Mouse (Mus musculus): ENCODE results near the gene Zfyve28.

The Zfyve28 gene

DNA sequence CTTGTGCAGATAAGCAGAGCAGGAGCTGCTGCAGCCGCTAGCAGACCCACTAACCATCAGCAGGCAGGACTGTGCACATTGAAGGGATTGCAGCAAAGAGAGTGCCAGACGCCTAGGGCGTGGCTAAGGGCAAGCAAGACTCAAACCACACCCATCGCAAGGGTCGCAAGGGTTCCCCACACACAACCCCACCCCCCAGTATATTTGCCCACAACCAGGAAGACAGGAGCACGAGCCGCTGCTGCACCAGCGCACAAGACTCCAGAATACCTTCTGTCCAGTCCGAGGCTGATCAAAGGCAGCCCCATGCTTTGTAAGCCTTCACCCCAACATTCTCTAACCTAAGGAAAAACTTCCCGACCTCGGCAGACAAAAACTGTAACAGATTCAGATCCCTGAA is 1.7 kb downstream of the Zfyve28 start:
- CTCF ChIA-PET, result no interaction called here

DNA sequence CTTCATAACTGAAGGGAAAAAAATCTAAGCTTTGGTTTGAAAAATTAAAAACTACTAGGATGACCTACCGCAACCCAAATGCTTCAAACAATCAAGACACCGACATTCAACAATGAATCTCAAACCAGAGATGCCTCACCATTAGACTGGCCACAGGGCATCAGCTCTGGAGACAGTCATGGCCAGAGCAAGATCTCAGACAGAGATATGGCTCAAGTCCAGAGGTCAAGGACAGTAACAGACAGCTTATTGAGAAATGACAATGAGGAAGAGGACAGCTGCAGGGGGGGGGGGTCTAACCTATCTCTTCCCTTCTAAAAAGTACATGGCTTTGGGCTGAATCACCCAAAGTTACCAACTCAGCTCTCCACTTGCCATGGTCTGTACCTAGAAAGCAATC is 3.0 kb downstream of the Zfyve28 start:
- CTCF ChIA-PET, result interaction anchor here (0.6 kb wide), 1 partner anchor 107 kb away, joined by 6 read pairs; no protein-coding TSS in a partner anchor

DNA sequence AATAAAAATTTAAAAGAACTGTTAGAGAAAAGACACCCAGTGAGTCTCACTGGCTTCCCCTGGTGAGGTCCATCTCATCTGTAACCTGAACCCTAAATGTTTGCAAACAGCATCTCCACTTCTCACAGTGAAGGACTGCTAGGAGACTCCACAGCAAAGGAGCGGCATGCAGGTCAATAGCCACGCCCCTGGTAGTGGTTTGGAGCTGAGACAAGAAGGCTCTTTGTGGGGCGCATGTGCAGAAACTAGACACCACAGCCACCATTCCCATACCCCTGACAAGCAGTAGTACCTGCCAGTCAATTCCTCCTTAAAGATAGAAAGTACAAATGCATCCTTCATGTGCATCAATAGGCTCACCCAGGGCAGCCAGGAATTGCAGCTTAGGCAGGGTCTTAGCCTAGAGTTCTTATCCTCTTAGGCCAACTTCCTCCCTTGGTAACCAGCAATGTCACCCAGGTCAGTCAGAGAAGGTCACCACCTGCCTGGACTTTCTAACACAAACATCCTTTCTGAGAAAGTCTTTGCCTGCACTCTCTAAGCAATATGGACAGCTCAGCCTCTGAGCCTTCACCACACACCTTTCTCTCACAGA is 4.0 kb downstream of the Zfyve28 start:
- CTCF ChIA-PET, result no interaction called here

DNA sequence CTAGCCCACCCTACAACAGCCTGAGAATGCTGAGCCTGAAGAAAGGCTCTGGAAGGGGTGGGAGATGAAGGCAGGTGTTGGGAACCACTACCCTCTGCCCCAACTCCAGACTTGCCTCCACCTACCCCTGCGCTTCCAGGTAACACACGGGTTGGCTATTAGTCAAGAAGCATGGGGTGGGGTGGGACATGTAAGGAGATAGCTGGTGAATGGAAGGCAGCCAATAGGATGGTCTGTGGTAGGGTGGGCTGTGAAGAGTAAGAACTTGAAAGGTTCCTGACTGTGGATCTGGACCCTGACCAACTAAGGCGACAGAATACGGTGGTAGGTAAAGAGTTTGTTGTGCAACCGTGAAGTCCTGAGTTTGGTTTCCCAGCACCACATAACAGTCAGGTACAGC is 4.9 kb downstream of the Zfyve28 start:
- CTCF ChIA-PET, result no interaction called here

DNA sequence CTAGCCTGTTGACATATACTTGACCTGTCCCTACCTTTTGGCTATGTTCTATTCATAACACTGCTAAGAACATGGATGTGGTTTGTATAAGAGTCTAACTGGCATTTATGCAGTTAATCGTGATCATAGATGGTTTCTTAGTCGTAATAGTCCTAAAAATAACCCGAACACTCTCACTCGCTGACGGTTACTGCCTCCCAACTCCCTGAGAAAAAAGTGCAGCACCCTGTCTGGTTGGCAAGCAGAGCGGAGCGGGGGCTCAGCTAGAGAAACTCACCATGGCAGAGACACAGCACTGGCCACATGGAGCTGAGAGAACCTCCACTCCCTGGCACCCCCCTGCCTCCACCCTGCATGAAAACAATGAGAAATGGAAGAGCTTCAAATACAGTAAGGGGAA is 7.3 kb downstream of the Zfyve28 start:
- CTCF ChIA-PET, result interaction anchor here (0.5 to 0.8 kb wide), 2 partner anchors 14 kb away, joined by 3 read pairs; no protein-coding TSS in a partner anchor

DNA sequence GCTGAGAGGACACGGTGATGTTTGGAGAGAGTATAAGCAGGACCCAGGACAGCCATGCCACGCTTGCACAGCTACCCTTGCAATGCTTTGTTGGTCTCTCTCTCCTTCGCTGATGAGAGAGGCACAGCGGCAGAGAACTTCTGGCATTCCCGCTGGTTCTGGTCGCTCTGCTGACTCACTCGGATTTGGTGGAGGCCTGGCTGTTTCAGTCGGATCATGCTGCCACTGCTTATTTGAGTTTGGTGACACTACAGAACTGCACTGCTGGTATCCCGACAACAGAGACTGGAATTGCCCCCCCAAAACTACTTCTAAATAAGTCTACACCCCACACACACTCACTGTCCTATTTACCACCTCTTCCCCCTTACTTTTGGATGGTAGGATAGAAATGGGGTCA is 9.0 kb downstream of the Zfyve28 start:
- CTCF ChIA-PET, result interaction anchor here (0.5 kb wide), 1 partner anchor 39 kb away, joined by 3 read pairs; no protein-coding TSS in a partner anchor

DNA sequence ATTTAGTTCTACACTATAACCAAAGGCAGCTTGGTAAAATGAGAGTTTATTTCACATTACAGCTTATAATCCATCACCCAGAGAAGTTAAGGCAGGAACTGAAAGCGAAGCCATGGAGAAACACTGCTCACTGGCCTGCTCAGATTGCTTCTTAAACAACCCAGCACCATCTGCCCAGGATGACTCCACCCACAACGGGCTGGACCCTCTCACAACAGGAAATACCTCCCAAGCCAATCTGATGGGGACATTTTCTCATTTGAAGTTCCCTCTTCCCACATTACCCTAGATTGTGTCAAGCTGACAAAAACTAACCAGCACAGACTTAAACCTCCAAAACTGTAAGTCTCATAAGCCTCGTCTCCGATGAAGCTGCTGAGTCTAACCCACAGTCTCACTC is 10.2 kb downstream of the Zfyve28 start:
- CTCF ChIA-PET, result no interaction called here

DNA sequence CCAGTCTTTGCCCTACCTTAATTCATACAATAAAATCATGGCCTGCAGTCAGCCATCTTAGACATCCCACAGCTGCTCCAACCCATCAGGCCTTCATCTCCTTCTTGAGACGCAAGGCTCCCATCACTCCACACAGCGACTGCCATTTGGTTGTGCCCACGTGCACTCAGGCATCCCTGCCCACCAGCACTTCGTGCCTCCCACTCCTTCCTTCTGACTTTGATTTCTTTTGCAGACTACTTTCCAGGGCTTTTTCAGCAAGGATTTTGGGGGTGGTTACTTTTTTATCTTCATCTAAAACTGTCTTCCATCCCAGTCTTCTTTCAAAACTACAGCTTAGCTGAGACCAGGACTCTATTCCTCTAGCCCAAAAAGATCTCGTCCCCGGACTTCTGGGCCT is 11.5 kb downstream of the Zfyve28 start:
- CTCF ChIA-PET, result no interaction called here

DNA sequence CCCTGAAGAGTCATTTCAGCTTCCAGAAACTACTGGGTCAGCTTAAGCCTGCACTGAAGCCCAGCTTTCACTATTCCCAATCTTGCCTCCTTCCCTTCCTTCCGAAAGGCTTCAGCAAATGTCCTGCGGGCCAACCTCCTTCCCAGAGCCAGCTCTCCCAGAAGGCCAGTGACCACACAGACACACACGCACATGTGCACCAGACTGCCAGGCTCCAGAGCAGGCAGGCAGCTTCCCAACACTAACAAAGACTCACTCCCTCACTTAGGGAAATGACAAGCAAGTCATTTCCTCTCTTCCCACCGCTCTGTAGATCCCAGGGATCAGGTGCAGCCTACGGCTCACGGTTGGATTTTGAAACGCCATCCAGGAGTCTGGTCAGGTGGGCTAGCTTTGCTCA is 12.1 kb downstream of the Zfyve28 start:
- CTCF ChIA-PET, result no interaction called here

DNA sequence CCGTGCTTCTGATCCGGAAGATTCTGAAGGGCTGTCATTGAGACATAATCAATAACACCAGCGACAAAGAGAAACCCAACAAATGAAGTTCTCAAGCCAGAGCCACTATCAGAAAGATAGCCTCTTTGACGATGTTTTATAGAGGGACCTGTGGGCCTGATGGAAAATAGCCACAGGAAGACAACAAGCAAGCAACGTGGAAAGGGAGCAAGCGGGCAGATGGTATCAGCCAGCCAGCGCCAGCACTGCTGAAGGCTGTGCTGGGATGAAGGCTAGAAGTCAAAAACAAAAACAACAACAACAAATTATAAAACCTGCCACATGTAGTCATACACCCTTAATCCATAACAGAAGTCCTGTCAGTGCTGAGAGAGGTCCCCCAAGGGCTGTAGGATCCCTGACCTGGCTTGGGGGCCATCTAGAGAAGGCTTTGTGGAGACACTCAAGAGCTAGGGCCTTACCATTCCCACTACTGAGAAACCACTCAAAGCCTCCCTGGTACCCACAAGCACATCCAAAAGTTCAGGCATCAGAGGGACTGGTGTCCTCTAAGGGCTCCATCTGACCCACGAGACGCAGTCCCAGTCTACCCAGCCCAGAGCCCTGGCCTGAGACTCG is 13.5 kb downstream of the Zfyve28 start:
- CTCF ChIA-PET, result no interaction called here

GRCm38 (mm10) chr5:34274268-34274667 is 14.0 kb downstream of the Zfyve28 start:
- CTCF ChIA-PET, result no interaction called here

DNA sequence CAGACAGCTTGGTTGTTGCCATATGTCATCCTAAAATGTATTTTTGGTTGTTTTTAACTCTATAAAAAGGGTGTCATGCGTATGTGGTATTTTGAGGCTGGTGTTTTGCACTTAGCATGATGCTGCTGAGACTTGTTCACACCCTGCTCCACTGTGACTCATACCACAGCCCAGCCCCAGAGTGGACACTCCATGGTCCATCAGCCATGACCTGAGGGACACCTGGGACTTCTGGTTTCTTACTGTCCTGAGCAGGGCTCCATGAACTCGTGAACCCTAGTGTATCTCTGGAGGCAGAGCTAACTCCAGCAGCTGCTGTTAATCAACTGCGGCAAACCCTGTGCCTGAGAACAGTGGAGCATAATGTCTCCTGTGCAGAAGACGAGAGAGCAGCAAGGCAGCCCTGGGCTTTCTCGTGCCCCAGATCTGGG is 15.0 kb downstream of the Zfyve28 start:
- CTCF ChIA-PET, result no interaction called here

DNA sequence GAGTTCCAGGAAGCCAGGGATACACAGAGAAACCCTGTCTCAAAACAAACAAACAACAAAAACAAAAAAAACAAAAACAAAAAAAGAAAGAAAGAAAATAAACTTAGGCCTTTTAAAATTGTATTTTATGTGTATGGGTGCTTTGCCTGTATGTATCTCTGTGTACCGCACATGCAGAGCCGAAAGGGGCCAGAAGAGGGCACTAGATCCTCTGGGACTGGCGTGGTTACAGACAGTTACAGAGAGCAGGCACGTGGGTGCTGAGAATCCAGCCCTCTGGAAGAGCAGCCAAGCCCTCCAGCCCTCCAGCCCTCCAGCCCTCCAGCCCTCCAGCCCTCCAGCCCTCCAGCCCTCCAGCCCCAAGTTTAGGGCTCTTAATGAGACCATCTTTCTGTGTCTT is 16.5 kb downstream of the Zfyve28 start:
- CTCF ChIA-PET, result interaction anchor here (0.7 kb wide), 1 partner anchor 30 kb away, joined by 5 read pairs; no protein-coding TSS in a partner anchor

DNA sequence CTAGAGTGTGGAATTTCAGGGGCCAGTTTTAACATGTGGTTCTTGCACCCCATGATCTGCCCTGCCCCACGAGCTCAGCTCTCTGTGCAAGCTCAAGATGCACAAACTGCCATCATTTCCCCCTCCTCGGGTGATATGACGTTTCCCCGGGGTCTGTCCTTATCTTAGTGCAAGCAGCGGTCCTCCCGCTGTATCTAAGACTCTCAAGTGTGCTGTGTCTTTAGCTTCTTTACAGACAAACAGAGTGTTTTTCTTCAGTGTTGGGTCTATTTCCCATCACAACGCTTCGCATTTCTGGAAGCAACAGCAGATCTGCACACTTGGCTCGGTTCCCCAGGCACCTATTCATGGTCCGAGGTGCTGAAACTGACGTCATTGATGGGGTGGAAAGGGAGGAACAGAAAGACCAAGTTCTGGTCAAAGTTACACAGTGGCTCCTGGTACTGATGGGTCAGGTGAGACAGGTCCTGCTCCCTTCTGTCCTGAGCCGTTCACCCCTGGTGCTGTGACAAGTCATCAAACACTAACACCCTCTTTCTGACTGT is 18.3 kb downstream of the Zfyve28 start:
- CTCF ChIA-PET, result no interaction called here

- CTCF ChIA-PET, result no interaction called here
Observed at GRCm38 (mm10) chr5:34269197-34269920, 18.9 kb downstream of the Zfyve28 start.

DNA sequence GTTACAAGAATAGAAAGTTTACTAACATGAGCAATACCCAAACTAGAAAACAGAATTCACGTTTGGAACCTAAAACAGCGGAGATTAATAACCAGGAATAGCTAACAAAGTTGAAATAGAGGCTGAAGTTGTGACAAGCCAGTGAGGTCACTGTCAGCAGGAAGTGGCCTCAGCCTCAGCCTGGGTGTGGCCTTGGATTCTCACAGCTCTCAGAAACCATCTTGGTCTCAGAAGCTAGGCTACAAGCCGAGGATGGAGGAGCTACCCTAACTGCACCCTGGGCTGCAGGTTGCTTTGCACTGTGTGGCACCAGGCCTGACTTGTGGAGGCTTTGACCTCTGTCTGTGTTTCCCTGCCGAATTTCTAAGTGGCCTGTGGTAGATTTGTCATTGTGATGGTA is 22.2 kb downstream of the Zfyve28 start:
- CTCF ChIA-PET, result interaction anchor here (0.7 kb wide), 1 partner anchor 29 kb away, joined by 6 read pairs; no protein-coding TSS in a partner anchor

- CTCF ChIA-PET, result no interaction called here
Observed at GRCm38 (mm10) chr5:34259172-34259816, 29.0 kb downstream of the Zfyve28 start.

GRCm38 (mm10) chr5:34255189-34255588 is 33.1 kb downstream of the Zfyve28 start:
- CTCF ChIA-PET, result no interaction called here

DNA sequence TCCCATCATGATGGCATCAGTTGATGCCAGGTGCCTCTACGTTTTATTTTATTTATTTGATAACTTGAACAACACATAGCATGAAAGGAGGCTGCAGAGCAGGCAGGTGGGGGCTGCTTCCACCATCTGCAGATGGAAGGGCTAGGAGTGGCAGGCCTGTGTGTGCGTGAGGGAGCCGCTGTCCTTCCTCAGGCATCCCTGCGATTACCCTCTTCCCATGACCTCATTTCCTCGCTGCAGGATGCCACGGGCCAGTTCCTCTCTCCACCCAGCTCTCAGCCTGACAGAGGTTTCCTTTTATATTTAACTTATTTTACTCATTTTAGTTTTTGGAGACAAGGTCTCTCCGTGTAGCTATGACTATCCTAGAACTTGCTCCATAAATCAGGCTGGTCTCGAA is 33.9 kb downstream of the Zfyve28 start:
- CTCF ChIA-PET, result interaction anchor here (0.6 to 0.7 kb wide), 2 partner anchors 78 to 96 kb away, joined by 7 to 8 read pairs; no protein-coding TSS in a partner anchor

DNA sequence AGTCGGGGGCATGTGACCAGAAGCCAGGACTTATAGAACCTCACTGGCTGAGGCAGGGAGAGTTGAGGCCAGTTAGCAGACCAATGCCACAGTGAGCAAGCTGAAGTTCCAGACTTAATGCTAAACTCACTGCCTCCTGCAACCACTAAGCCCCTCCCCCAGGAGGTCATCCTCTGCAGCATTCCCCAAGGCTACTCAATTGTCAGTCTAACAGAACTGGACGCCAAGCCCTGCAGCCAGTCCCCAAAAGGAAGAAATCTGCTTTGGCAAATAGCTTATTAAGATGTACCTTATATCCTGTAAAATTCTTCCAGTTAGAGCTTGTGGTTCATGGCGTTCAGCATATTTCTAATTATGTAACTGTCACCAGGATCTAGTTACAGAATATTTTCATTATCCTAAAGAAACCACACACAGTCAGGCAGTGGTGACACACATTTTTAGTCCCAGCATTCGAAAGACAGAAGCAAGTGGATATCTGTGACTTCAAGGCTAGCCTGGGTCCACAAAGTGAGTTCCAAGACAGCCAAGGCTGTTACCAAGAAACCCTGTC is 35.2 kb downstream of the Zfyve28 start:
- CTCF ChIA-PET, result no interaction called here

DNA sequence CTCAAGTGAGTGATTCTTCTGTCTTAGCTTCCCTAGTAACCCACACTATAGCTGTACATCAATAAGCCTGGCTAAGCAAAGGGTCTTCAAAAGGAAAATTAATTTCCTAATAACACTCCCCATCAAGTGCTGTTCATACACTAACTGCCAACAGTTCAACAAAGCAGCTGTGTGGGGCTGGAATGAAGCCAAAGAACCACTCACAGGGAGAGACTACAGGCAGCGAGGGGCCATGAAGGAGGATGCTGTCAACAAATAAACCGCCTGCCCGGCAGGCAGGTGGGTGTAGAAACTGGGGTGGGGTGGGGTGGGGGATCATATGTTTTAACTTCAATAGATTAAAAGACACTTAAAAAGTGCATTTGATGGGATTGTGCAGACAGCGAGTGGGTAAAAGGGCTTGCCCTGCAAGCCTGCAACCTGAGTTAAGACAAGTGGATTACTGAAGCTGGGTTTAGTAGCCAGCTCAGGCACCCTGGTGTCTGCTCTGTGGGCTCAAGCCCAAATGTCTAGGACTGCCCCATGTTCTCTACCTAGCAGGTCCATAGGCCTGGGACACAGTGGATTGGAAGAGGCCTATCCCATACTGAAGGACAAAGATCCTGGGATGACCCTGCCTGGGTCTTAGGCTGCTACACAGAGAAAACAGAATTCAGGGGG is 35.8 kb downstream of the Zfyve28 start:
- CTCF ChIA-PET, result no interaction called here
